Mouse (Mus musculus) liver, postnatal 0 days (tissue): Measurements from ENCODE around the gene Rec114. TPM values are rescaled to one million over a fixed set of nuclear protein-coding genes. Genes with fewer than 3 reads are reported as not detected.

Experiments used
- ATAC-seq: fragments of 200-750 bp; cut with Nextera tagmentation; 2 replicates; pipeline ENCODE4 v1.8.0; 2017; ENCODE audit warnings: mild to moderate bottlenecking, moderate library complexity
- DNase-seq: peaks from one replicate; pipeline ENCODE4 v3.0.0-alpha.2; 2016
- H3K27ac ChIP-seq: fragments of 300-500 bp; sonication (generic); 2 replicates; pipeline ENCODE4 v1.5.1; 2014; ENCODE audit warnings: antibody characterized with exemption, moderate library complexity, mild to moderate bottlenecking, low read depth
- H3K27me3 ChIP-seq: fragments of 300-500 bp; sonication (generic); 2 replicates; pipeline ENCODE4 v1.6.1; 2014; ENCODE audit warnings: low read length, control low read depth, mixed read lengths; ENCODE audit not compliant: insufficient read depth
- H3K36me3 ChIP-seq: fragments of 300-500 bp; sonication (generic); replicated peaks from 2 replicates; pipeline ENCODE4 v1.6.1; 2014; ENCODE audit warnings: mild to moderate bottlenecking, control low read depth, low read length, moderate library complexity, mixed read lengths; ENCODE audit not compliant: insufficient read depth
- H3K4me1 ChIP-seq: fragments of 300-500 bp; sonication (generic); 2 replicates; pipeline ENCODE4 v1.6.1; 2014; ENCODE audit warnings: antibody characterized with exemption, mild to moderate bottlenecking, control low read depth; ENCODE audit not compliant: insufficient read depth
- H3K4me2 ChIP-seq: fragments of 300-500 bp; sonication (generic); 2 replicates; pipeline ENCODE4 v1.6.1; 2014; ENCODE audit warnings: low read depth, mild to moderate bottlenecking, low read length, moderate library complexity, mixed read lengths
- H3K4me3 ChIP-seq: fragments of 300-500 bp; sonication (generic); 2 replicates; pipeline ENCODE4 v1.5.1; 2014; ENCODE audit warnings: low read depth, low read length
- H3K9ac ChIP-seq: fragments of 300-500 bp; sonication (generic); replicated peaks from 2 replicates; pipeline ENCODE4 v1.6.1; 2014; ENCODE audit warnings: mild to moderate bottlenecking, moderate library complexity
- H3K9me3 ChIP-seq: fragments of 300-500 bp; sonication (generic); 2 replicates; pipeline ENCODE4 v1.6.1; 2016; ENCODE audit warnings: mild to moderate bottlenecking, control low read depth, low read length, mixed read lengths
- CTCF ChIP-seq: sonication (generic); IDR thresholded peaks from 2 replicates; pipeline ENCODE4 v1.5.1; 2016; ENCODE audit warnings: antibody characterized with exemption, low read depth
- EP300 ChIP-seq: IDR thresholded peaks from 2 replicates; pipeline ENCODE4 v1.6.1; 2016; ENCODE audit warnings: antibody characterized with exemption, low read depth, mild to moderate bottlenecking
- WGBS: fragments of 180-500 bp; shearing (Covaris S2); extraction: QIAGEN DNeasy Blood & Tissue Kit; methylation state at CpG from one replicate; pipeline ENCODE4 v1.1.7; 2014; ENCODE audit not compliant: insufficient replicate concordance; 5-methylcytosine and 5-hydroxymethylcytosine counted together
- polyA plus RNA-seq: library from polyadenylated mRNA; unstranded; fragments of >200 nt; fragmentation: Nextera tagmentation; extraction: Ambion mirVana; gene quantifications from 2 replicates; pipeline ENCODE4 v1.2.1, GENCODE M21; 2015

Rec114 gene
- polyA plus RNA-seq, 1 experiment from 2014 or later = 35.1 TPM

- no peaks in the 10 kb centered on the region for H3K36me3 ChIP-seq
- no peak for ATAC-seq
- H3K27me3 ChIP-seq = no peaks in the 10 kb centered on the region
- whole genome bisulfite sequencing = 52% methylated on average over 7 of the region's 7 CpGs
- H3K27ac ChIP-seq = no peak overlapping the region
- peaks cover 8% of the 10 kb centered on the region for H3K4me1 ChIP-seq
- no peak overlapping the region for H3K4me2 ChIP-seq
- H3K9ac ChIP-seq = no peak overlapping the region
- no peak for DNase-seq
- TF ChIP-seq CTCF = no peak
- no peak for TF ChIP-seq EP300
- no peak overlapping the region for H3K4me3 ChIP-seq
- H3K9me3 ChIP-seq = no peaks in the 10 kb centered on the region
Measured at GRCm38 (mm10) chr9:58721021-58721420, 22.7 kb downstream of the Rec114 start.

DNA sequence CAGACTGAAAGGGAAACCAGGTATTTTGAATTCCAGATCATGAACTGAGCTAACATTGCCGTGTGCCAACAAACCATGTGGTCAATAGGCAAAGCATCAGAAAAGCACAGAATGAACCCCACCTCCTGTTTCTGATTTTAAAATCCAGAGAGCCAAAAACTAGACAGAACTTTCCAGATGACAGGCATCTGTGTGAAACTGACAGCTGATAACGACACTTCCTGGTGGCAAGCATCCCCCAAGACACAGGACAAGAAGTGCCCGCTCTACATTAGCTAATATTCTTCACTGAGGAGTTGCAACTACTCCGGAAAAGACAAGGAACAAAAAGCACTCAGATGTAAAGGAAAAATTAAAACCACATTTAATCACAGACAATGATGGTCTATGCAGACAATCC, 23.6 kb downstream of the Rec114 start:
- Histone ChIP-seq H3K4me1 (peaks cover 8% of the 10 kb centered on the region), H3K27me3 (no peaks in the 10 kb centered on the region), H3K9me3 (no peaks in the 10 kb centered on the region), H3K4me2 (no peak overlapping the region), H3K4me3 (no peak overlapping the region), H3K36me3 (no peaks in the 10 kb centered on the region), H3K9ac (no peak overlapping the region), H3K27ac (no peak overlapping the region)
- no peak for DNase-seq
- TF ChIP-seq CTCF (no peak), EP300 (no peak)
- 50% methylated on average over 4 of the region's 4 CpGs for WGBS
- ATAC-seq = no peak

DNA sequence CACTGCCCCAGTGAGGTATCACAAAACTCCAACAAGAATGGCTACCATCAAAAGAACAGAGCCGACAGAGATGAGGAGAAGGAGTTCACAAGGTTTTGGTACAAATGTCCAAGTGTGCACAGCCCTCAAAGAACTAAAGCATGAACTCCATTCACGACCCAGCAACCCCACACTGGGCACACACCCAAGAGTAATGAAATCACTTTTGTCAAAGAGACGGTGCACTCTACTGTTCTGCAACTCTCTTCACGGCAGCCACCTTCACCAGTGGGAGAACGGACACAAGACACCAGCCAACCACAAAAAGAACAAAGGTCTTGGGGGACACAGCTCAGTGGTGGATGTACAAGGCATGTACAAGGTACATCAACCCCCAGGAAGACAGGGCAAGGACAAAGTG, 24.3 kb downstream of the Rec114 start:
- no peak overlapping the region for H3K27ac ChIP-seq

DNA sequence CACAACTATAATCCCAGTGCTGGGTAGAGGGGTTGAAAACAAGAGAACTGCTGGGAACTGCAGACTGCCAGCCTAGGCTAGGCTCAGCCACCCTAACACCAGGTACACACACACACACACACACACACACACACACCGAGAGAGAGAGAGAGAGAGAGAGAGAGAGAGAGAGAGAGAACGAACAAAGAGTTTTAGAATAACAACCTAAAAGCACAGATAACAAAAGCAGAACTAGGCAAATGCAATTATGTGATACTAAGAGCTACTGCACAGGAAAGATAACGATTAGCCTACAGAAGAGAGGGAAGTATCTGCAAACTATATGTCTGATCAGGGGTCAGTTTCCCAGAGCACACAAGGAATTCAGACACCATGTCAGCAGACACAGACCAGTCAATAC, 24.8 kb downstream of the Rec114 start:
- DNase-seq = no peak

More for the DNA sequence above, 24.3 kb downstream of the Rec114 start:
- H3K9me3 ChIP-seq = no peaks in the 10 kb centered on the region
- H3K4me3 ChIP-seq = no peak overlapping the region
- 47% methylated on average over 5 of the region's 5 CpGs for WGBS
- DNase-seq (no peak), ATAC-seq (no peak)
- H3K9ac ChIP-seq = no peak overlapping the region
- H3K27me3 ChIP-seq = no peaks in the 10 kb centered on the region
- no peaks in the 10 kb centered on the region for H3K36me3 ChIP-seq
- H3K4me1 ChIP-seq = peaks cover 8% of the 10 kb centered on the region
- no peak for TF ChIP-seq CTCF
- no peak for TF ChIP-seq EP300
- H3K4me2 ChIP-seq = no peak overlapping the region

DNA sequence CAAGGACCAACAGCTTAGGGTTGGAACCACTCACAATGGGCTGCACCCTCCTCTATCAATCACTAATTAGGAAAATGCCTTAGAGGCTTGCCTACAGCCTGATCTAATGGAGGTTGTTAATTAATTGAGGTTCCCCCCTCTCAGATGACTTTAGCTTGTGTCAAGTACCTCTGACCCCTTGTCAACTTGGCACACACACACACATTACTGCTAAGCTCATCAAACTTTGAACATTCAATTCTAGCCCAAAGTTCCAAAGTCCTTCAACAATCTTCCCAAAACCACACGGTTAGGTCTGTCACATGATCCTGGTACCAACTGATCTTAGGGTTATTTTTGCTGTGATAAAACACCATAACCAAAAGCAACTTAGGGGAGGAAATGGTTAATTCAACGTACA, 26.9 kb downstream of the Rec114 start:
- no peak overlapping the region for H3K9ac ChIP-seq
- H3K4me1 ChIP-seq = peaks cover 8% of the 10 kb centered on the region
- no peak overlapping the region for H3K4me2 ChIP-seq
- no peaks in the 10 kb centered on the region for H3K9me3 ChIP-seq
- H3K27me3 ChIP-seq = no peaks in the 10 kb centered on the region
- ATAC-seq = no peak
- TF ChIP-seq CTCF (no peak), EP300 (no peak)
- WGBS = 22% methylated on average over 2 of the region's 2 CpGs
- no peaks in the 10 kb centered on the region for H3K36me3 ChIP-seq
- no peak overlapping the region for H3K27ac ChIP-seq
- DNase-seq = no peak
- H3K4me3 ChIP-seq = no peak overlapping the region

More for the DNA sequence above, 24.8 kb downstream of the Rec114 start:
- H3K27me3 ChIP-seq = no peaks in the 10 kb centered on the region
- no peak overlapping the region for H3K27ac ChIP-seq
- H3K36me3 ChIP-seq = no peaks in the 10 kb centered on the region
- H3K9ac ChIP-seq = no peak overlapping the region
- peaks cover 8% of the 10 kb centered on the region for H3K4me1 ChIP-seq
- ATAC-seq = peak; percentile 33
- 11% methylated on average over 3 of the region's 3 CpGs for WGBS
- no peak overlapping the region for H3K4me3 ChIP-seq
- TF ChIP-seq CTCF = no peak
- peak; percentile 62 for TF ChIP-seq EP300
- no peaks in the 10 kb centered on the region for H3K9me3 ChIP-seq
- no peak overlapping the region for H3K4me2 ChIP-seq

GRCm38 (mm10) chr9:58710642-58711041, 33.1 kb downstream of the Rec114 start:
- no peak overlapping the region for H3K27ac ChIP-seq
- no peak overlapping the region for H3K4me3 ChIP-seq
- H3K4me1 ChIP-seq = no peaks in the 10 kb centered on the region
- TF ChIP-seq CTCF (no peak), EP300 (no peak)
- H3K36me3 ChIP-seq = no peaks in the 10 kb centered on the region
- no peak for ATAC-seq
- H3K27me3 ChIP-seq = no peaks in the 10 kb centered on the region
- 72% methylated on average over 7 of the region's 7 CpGs for WGBS
- no peak for DNase-seq
- H3K9ac ChIP-seq = no peak overlapping the region
- no peak overlapping the region for H3K4me2 ChIP-seq
- H3K9me3 ChIP-seq = no peaks in the 10 kb centered on the region

- H3K27ac ChIP-seq = no peak overlapping the region
- H3K4me2 ChIP-seq = no peak overlapping the region
- H3K4me3 ChIP-seq = no peak overlapping the region
- no peak overlapping the region for H3K9ac ChIP-seq
- H3K9me3 ChIP-seq = no peaks in the 10 kb centered on the region
- DNase-seq (peak; percentile 70), ATAC-seq (no peak)
- no peaks in the 10 kb centered on the region for H3K4me1 ChIP-seq
- WGBS = 11% methylated on average over 2 of the region's 2 CpGs
- no peaks in the 10 kb centered on the region for H3K27me3 ChIP-seq
- no peaks in the 10 kb centered on the region for H3K36me3 ChIP-seq
- peak; percentile 81 for TF ChIP-seq CTCF
- TF ChIP-seq EP300 = no peak
Measured at GRCm38 (mm10) chr9:58709939-58710338, 33.8 kb downstream of the Rec114 start.
